Mouse (Mus musculus): Measurements from ENCODE around the gene Hist1h2ba. TPM values are rescaled to one million over a fixed set of nuclear protein-coding genes. Genes with fewer than 3 reads are reported as not detected.

Gene Hist1h2ba
- not detected for polyA plus RNA-seq (2014; fragmentation: Illumina TruSeq; extraction: RNeasy Lipid Tissue Mini Kit (QIAGEN cat#74804); ENCODE audit: low read depth, low replicate concordance)

DNA sequence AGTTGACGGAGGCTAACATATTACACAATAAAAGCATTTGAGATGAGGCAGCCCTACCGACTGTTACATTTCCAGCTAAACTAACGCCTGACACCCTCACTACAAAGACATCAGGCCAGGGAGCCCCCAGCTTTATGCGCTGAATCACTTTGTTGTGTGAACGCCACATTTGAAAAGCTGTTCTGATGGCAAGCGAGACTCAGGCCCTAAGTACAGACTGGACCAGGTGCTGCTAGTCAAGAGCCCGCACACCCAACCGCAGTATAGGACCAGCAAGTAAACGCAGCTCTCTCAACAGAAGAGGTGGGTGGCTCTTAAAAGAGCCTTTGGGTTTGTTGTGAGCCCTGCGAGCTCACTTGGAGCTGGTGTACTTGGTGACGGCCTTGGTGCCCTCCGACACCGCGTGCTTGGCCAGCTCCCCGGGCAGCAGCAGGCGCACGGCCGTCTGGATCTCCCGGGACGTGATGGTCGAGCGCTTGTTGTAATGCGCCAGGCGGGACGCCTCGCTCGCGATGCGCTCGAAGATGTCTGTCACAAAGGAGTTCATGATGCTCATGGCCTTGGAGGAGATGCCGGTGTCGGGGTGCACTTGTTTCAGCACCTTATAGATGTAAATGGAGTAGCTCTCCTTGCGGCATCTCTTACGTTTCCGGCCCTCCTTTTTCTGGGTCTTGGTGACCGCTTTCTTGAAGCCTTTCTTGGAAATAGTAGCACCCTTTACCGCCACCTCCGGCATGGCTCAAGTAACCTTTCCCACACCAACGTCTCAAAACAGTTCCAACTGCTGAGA is at the start of gene Hist1h2ba:
Gene Hist1h2ba (minus strand): TSS at position 736 of the 790 bp plus-strand sequence.

GRCm38 (mm10) chr13:23934211-23934520 is 210 bp upstream of the Hist1h2ba start, which contains the start of gene Hist1h2aa:
Gene Hist1h2aa, plus strand, starts transcription at chr13:23934462.

DNA sequence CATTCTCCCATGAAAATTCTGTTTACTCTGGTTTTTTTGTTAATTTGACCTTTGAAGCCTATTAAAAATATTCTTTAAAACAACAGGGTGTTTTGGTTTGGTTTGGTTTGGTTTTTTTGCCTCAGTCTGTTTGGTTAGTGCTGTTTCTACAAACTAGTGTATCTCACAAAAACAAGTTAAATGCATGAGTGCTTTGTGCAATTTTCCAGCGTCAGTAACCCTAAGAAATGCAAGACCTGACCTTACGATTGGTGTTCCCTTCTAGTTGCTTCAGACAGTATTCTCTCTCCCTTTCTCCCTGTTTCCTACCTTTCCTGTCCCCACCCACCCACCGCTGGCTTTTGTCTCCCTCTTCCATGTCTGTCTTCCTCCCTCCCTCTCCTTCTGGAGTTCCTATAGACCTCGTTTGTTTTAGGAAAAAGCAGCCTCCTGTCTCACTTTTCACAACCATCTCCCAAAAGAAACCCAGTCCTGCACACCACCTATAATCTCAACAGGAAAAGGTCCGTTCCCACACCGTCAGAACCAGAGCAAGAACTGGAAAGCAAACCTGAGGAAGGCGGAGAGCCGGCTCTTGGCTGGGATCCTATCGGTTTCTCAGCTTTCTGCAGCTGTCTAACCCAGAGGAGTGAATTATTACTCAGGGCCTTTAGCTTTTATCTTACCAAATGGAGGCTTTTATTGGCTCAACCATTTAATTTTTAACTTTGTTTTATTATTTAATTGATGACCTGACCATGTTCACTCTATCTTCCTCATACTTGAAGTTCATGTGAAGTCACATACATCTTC is 19.4 kb downstream of the Hist1h2ba start, which contains the start of gene Slc17a4:
Gene Slc17a4 (minus strand): TSS at position 634 of the 792 bp plus-strand sequence.

Other genes starting within 250 kb of the Hist1h2ba start
- 195 TPM for gene Hist1h2bc, start 250.0 kb downstream of the Hist1h2ba start, polyA plus RNA-seq (2014; fragmentation: Illumina TruSeq; extraction: RNeasy Lipid Tissue Mini Kit (QIAGEN cat#74804); ENCODE audit: low read depth, low replicate concordance)
- gene Hist1h1t, start 238.3 kb downstream of the Hist1h2ba start, polyA plus RNA-seq (2014; fragmentation: Illumina TruSeq; extraction: RNeasy Lipid Tissue Mini Kit (QIAGEN cat#74804); ENCODE audit: low read depth, low replicate concordance): not detected
- gene Hist1h4c, start 235.7 kb downstream of the Hist1h2ba start, polyA plus RNA-seq (2014; fragmentation: Illumina TruSeq; extraction: RNeasy Lipid Tissue Mini Kit (QIAGEN cat#74804); ENCODE audit: low read depth, low replicate concordance): 0.72 TPM
- 40.9 TPM for gene Hfe, start 223.3 kb downstream of the Hist1h2ba start, polyA plus RNA-seq (2014; fragmentation: Illumina TruSeq; extraction: RNeasy Lipid Tissue Mini Kit (QIAGEN cat#74804); ENCODE audit: low read depth, low replicate concordance)
- gene Hist1h1c, start 195.3 kb downstream of the Hist1h2ba start, polyA plus RNA-seq (2014; fragmentation: Illumina TruSeq; extraction: RNeasy Lipid Tissue Mini Kit (QIAGEN cat#74804); ENCODE audit: low read depth, low replicate concordance): 9.8 TPM
- gene Hist1h3c, start 188.6 kb downstream of the Hist1h2ba start, polyA plus RNA-seq (2014; fragmentation: Illumina TruSeq; extraction: RNeasy Lipid Tissue Mini Kit (QIAGEN cat#74804); ENCODE audit: low read depth, low replicate concordance): not detected
- not detected for gene Hist1h2bb, start 187.4 kb downstream of the Hist1h2ba start, polyA plus RNA-seq (2014; fragmentation: Illumina TruSeq; extraction: RNeasy Lipid Tissue Mini Kit (QIAGEN cat#74804); ENCODE audit: low read depth, low replicate concordance)
- not detected for gene Hist1h2ab, start 183.0 kb downstream of the Hist1h2ba start, polyA plus RNA-seq (2014; fragmentation: Illumina TruSeq; extraction: RNeasy Lipid Tissue Mini Kit (QIAGEN cat#74804); ENCODE audit: low read depth, low replicate concordance)
- not detected for gene Hist1h3b, start 181.9 kb downstream of the Hist1h2ba start, polyA plus RNA-seq (2014; fragmentation: Illumina TruSeq; extraction: RNeasy Lipid Tissue Mini Kit (QIAGEN cat#74804); ENCODE audit: low read depth, low replicate concordance)
- gene Hist1h4b, start 177.1 kb downstream of the Hist1h2ba start, polyA plus RNA-seq (2014; fragmentation: Illumina TruSeq; extraction: RNeasy Lipid Tissue Mini Kit (QIAGEN cat#74804); ENCODE audit: low read depth, low replicate concordance): not detected
- not detected for gene Hist1h4a, start 172.9 kb downstream of the Hist1h2ba start, polyA plus RNA-seq (2014; fragmentation: Illumina TruSeq; extraction: RNeasy Lipid Tissue Mini Kit (QIAGEN cat#74804); ENCODE audit: low read depth, low replicate concordance)
- not detected for gene Hist1h3a, start 171.8 kb downstream of the Hist1h2ba start, polyA plus RNA-seq (2014; fragmentation: Illumina TruSeq; extraction: RNeasy Lipid Tissue Mini Kit (QIAGEN cat#74804); ENCODE audit: low read depth, low replicate concordance)
- gene Hist1h1a, start 170.5 kb downstream of the Hist1h2ba start, polyA plus RNA-seq (2014; fragmentation: Illumina TruSeq; extraction: RNeasy Lipid Tissue Mini Kit (QIAGEN cat#74804); ENCODE audit: low read depth, low replicate concordance): not detected
- not detected for gene Trim38, start 164.2 kb downstream of the Hist1h2ba start, polyA plus RNA-seq (2014; fragmentation: Illumina TruSeq; extraction: RNeasy Lipid Tissue Mini Kit (QIAGEN cat#74804); ENCODE audit: low read depth, low replicate concordance)
- 190 TPM for gene Slc17a2, start 127.2 kb downstream of the Hist1h2ba start, polyA plus RNA-seq (2014; fragmentation: Illumina TruSeq; extraction: RNeasy Lipid Tissue Mini Kit (QIAGEN cat#74804); ENCODE audit: low read depth, low replicate concordance)
- gene Slc17a3, start 94.7 kb downstream of the Hist1h2ba start, polyA plus RNA-seq (2014; fragmentation: Illumina TruSeq; extraction: RNeasy Lipid Tissue Mini Kit (QIAGEN cat#74804); ENCODE audit: low read depth, low replicate concordance): 119 TPM
- 23.6 TPM for gene Slc17a1, start 66.4 kb downstream of the Hist1h2ba start, polyA plus RNA-seq (2014; fragmentation: Illumina TruSeq; extraction: RNeasy Lipid Tissue Mini Kit (QIAGEN cat#74804); ENCODE audit: low read depth, low replicate concordance)
- gene Slc17a4, start 19.1 kb downstream of the Hist1h2ba start, polyA plus RNA-seq (2014; fragmentation: Illumina TruSeq; extraction: RNeasy Lipid Tissue Mini Kit (QIAGEN cat#74804); ENCODE audit: low read depth, low replicate concordance): 62.2 TPM
- not detected for gene Hist1h2aa, start 306 bp upstream of the Hist1h2ba start, polyA plus RNA-seq (2014; fragmentation: Illumina TruSeq; extraction: RNeasy Lipid Tissue Mini Kit (QIAGEN cat#74804); ENCODE audit: low read depth, low replicate concordance)
- not detected for gene Scgn, start 57.1 kb upstream of the Hist1h2ba start, polyA plus RNA-seq (2014; fragmentation: Illumina TruSeq; extraction: RNeasy Lipid Tissue Mini Kit (QIAGEN cat#74804); ENCODE audit: low read depth, low replicate concordance)